Mouse (Mus musculus) thymus, adult 2 months (tissue): ENCODE measurements around the gene Kif1a.

Experiments
- CTCF ChIP-seq: fragments of 200-500 bp; IDR thresholded peaks from 2 replicates; pipeline ENCODE4 v1.5.1; 2012; ENCODE audit warnings: mild to moderate bottlenecking, control low read depth, low read length, moderate library complexity, borderline replicate concordance; ENCODE audit not compliant: control insufficient read depth, poor library complexity, insufficient read depth; ENCODE audit errors: extremely low read depth
- POLR2A ChIP-seq: fragments of 200-500 bp; IDR thresholded peaks from 2 replicates; pipeline ENCODE4 v1.6.1; 2012; ENCODE audit warnings: mild to moderate bottlenecking, low read length, control low read depth, moderate library complexity; ENCODE audit not compliant: control insufficient read depth, poor library complexity, insufficient read depth; ENCODE audit errors: extremely low read depth

DNA sequence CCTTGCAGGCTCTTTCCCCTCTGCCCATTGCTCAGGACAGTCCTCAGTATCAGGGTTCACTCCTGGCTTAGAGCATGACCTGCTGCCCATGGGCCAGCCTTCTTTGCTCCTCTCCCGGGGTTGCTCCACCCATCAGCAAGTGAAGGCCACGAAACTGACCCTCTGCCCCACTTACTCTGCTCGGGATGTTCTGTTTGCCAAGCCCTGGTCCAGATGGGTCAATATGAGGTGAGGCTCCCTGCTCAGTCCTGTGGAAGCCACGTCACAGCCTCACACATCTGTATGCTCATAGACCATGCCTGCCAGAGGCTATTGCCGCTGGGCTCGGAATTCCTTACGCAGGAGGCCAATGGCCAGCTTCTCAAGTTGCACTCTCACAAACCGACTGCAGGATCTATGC lies 26.5 kb upstream of the Kif1a start:
- TF ChIP-seq CTCF, result no peak
- TF ChIP-seq POLR2A, result no peak
